Mouse (Mus musculus): ENCODE data around the gene Tnxb.

DNA sequence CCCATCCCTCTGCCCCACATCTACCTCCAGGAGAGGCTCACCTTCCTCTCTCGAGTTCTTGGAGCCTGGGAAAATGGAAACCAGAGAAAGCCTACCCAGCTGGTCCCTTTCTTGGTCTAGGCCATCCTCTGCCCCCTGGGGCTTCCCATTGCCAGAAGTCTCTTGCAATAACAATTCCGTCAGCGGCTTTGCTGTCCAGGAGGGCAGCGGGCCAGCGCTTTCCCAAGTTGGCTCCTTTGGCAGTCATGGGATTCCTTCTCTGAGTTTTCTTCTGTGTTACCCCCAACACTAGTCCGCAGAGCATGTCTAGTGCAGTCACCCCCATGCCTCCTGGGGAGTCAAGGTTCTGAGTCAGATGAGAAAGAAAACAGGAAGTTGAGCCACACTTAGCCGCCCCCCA, 22.6 kb downstream of the Tnxb start:
- no peak for TF ChIP-seq CTCF (IDR thresholded peaks at IDR 0.05; ENCODE audit: extremely low read depth, insufficient read depth, insufficient read length, insufficient replicate concordance)
- no peak for TF ChIP-seq POLR2A (IDR thresholded peaks at IDR 0.05; ENCODE audit: low read depth, low read length)

Measured in spleen, adult 2 months (tissue).